Mouse (Mus musculus): ENCODE measurements at regions not wholly inside any gene's neighbourhood (a gene's known extent, or its start where the extent isn't known, plus 50 kb on each side); places are given as distances from the start of the nearest gene placed in this dataset.

GRCm38 (mm10) chr2:160507371-160507770 lies 138.3 kb upstream of the Top1 start:
- TF ChIP-seq CTCF (IDR thresholded peaks at IDR 0.05; ENCODE audit: borderline replicate concordance, extremely low read depth, insufficient read depth, insufficient read length) (0 out of 2 replicates have a peak, but pooled peaks have one; percentile 0), POLR2A (IDR thresholded peaks at IDR 0.05; ENCODE audit: borderline replicate concordance, extremely low read depth, insufficient read depth, insufficient read length, poor library complexity, severe bottlenecking) (no peak)
